Comparison of ENCODE assay signal across 11 mouse cellular contexts in the genomic region with DNA sequence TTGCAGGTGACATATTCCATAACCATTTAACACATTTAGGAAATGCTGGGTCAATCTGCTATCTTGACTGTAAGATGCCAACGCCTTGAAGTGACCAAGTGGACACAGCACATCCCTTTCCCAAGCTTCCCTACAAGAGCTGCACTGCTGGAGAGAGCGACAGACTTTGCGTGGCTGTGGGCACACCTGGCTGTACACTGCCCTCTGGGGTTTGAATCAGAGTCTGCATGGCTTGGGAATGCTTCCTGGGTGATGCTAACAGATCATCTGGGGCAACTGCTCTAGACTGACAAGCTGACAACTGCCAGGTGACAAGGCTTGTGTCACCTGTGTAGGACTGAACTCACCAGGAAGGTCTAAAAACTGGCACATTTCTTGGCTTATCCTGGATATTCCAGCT.
DNase-seq lines count a peak whose midpoint lies in the region; ATAC-seq and TF ChIP-seq lines count a peak whose summit lies in the region.
"Had no signal": no experiment of that assay in that cellular context is flagged by ENCODE, and none has a peak within 500 bp of the region (broad histone marks: within the 10 kb centered on the region; RNA-seq: fewer than 3 reads in every experiment).

No protein-coding gene starts in this region.

- no peaks in the 10 kb centered on the region for H3K79me2 ChIP-seq in heart, adult 2 months (replicated peaks; ENCODE audit: control insufficient read depth, insufficient read depth, low read length)

- no peak overlapping the region for H3K27ac ChIP-seq in heart, adult 2 months
- no peak overlapping the region for H3K27ac ChIP-seq in heart, embryonic 11.5 days (ENCODE audit: low read depth, low read length)
- H3K27ac ChIP-seq in liver, postnatal 0 days (ENCODE audit: low read depth), result no peak overlapping the region
- no peak overlapping the region for H3K27ac ChIP-seq in ES-Bruce4 (ENCODE audit: insufficient read depth, low read length)
- H3K27ac ChIP-seq: embryonic facial prominence, embryonic 15.5 days; hindbrain, embryonic 12.5 days had no signal

- no peaks in the 10 kb centered on the region for H3K4me1 ChIP-seq in heart, adult 2 months (ENCODE audit: control insufficient read depth, insufficient read depth, low read length)
- H3K4me1 ChIP-seq in heart, embryonic 11.5 days (ENCODE audit: control insufficient read depth, insufficient read depth, low read length), result no peaks in the 10 kb centered on the region
- H3K4me1 ChIP-seq in liver, postnatal 0 days (ENCODE audit: insufficient read depth), result no peaks in the 10 kb centered on the region
- H3K4me1 ChIP-seq in ES-Bruce4 (ENCODE audit: control insufficient read depth, insufficient read depth, low read length), result no peaks in the 10 kb centered on the region
- H3K4me1 ChIP-seq: hindbrain, embryonic 12.5 days had no signal

- H3K9ac ChIP-seq in heart, adult 2 months (ENCODE audit: low read depth, low read length), result no peak overlapping the region
- H3K9ac ChIP-seq in heart, embryonic 11.5 days (ENCODE audit: low read depth, low read length), result no peak overlapping the region
- H3K9ac ChIP-seq in liver, postnatal 0 days (replicated peaks), result no peak overlapping the region
- H3K9ac ChIP-seq in ES-Bruce4 (ENCODE audit: low read depth, poor library complexity, severe bottlenecking), result no peak overlapping the region
- H3K9ac ChIP-seq: embryonic facial prominence, embryonic 15.5 days; hindbrain, embryonic 12.5 days had no signal

- no peaks in the 10 kb centered on the region for H3K9me3 ChIP-seq in heart, embryonic 11.5 days (replicated peaks; ENCODE audit: control insufficient read depth, low read length)
- no peaks in the 10 kb centered on the region for H3K9me3 ChIP-seq in liver, postnatal 0 days (ENCODE audit: low read length)
- H3K9me3 ChIP-seq in ES-Bruce4 (replicated peaks; ENCODE audit: control insufficient read depth, insufficient read depth, low read length, poor library complexity, severe bottlenecking), result no peaks in the 10 kb centered on the region
- H3K9me3 ChIP-seq: embryonic facial prominence, embryonic 15.5 days; hindbrain, embryonic 12.5 days had no signal

- H3K4me2 ChIP-seq in heart, embryonic 11.5 days, result no peak overlapping the region
- H3K4me2 ChIP-seq in liver, postnatal 0 days (ENCODE audit: low read depth, low read length), result no peak overlapping the region
- H3K4me2 ChIP-seq: embryonic facial prominence, embryonic 15.5 days; hindbrain, embryonic 12.5 days had no signal

- H3K27me3 ChIP-seq in heart, adult 2 months (ENCODE audit: control insufficient read depth, insufficient read depth, low read length), result no peaks in the 10 kb centered on the region
- H3K27me3 ChIP-seq in heart, embryonic 11.5 days (ENCODE audit: control insufficient read depth, insufficient read depth, low read length), result no peaks in the 10 kb centered on the region
- H3K27me3 ChIP-seq in liver, postnatal 0 days (ENCODE audit: insufficient read depth, low read length), result no peaks in the 10 kb centered on the region
- H3K27me3 ChIP-seq in ES-Bruce4 (ENCODE audit: control insufficient read depth, insufficient read depth, low read length, poor library complexity, severe bottlenecking), result no peaks in the 10 kb centered on the region
- H3K27me3 ChIP-seq: embryonic facial prominence, embryonic 15.5 days; hindbrain, embryonic 12.5 days had no signal

- no peak overlapping the region for H3K4me3 ChIP-seq in heart, adult 2 months
- no peak overlapping the region for H3K4me3 ChIP-seq in heart, embryonic 11.5 days (ENCODE audit: low read depth, low read length)
- H3K4me3 ChIP-seq in liver, postnatal 0 days (ENCODE audit: low read depth, low read length), result no peak overlapping the region
- H3K4me3 ChIP-seq in ES-Bruce4 (ENCODE audit: low read depth, low read length), result no peak overlapping the region
- H3K4me3 ChIP-seq: embryonic facial prominence, embryonic 15.5 days; hindbrain, embryonic 12.5 days had no signal

- DNase-seq in heart, adult 2 months, result no peak
- DNase-seq in liver, postnatal 0 days, result no peak
- no peak for DNase-seq in liver
- peak; percentile 36 for DNase-seq in kidney, postnatal 10 days
- no peak for DNase-seq in ovary, postnatal 14 days (ENCODE audit: low spot score)
- DNase-seq: cerebellum, postnatal 25 days had no signal

- no peak for TF ChIP-seq EP300 in heart, adult 2 months (IDR thresholded peaks at IDR 0.05; ENCODE audit: insufficient read depth, low read depth, low read length)
- TF ChIP-seq EP300 in liver, postnatal 0 days (IDR thresholded peaks at IDR 0.05; ENCODE audit: low read depth), result no peak
- no peak for TF ChIP-seq EP300 in ES-Bruce4 (IDR thresholded peaks at IDR 0.05; ENCODE audit: insufficient read depth, low read depth, low read length)

- H3K36me3 ChIP-seq in heart, adult 2 months (ENCODE audit: control insufficient read depth, insufficient read depth, low read length), result no peaks in the 10 kb centered on the region
- H3K36me3 ChIP-seq in heart, embryonic 11.5 days (ENCODE audit: control insufficient read depth, insufficient read depth, low read length), result no peaks in the 10 kb centered on the region; the same call in 1 of the 2 replicates
- H3K36me3 ChIP-seq in liver, postnatal 0 days (replicated peaks; ENCODE audit: insufficient read depth, low read length), result no peaks in the 10 kb centered on the region
- H3K36me3 ChIP-seq in ES-Bruce4 (ENCODE audit: control insufficient read depth, insufficient read depth, low read length, poor library complexity, severe bottlenecking), result no peaks in the 10 kb centered on the region

- no peak for ATAC-seq in heart, embryonic 11.5 days (replicated peaks; ENCODE audit: insufficient number of reproducible peaks, low FRiP score, low TSS enrichment)
- no peak for ATAC-seq in liver, postnatal 0 days
- no peak for ATAC-seq in CD4-positive, CD25-positive, alpha-beta regulatory T cell, adult 4 months

- intact Hi-C loops in heart, adult 2 months (cut with DNase I), result loop anchor here (5.0 kb wide), 1 partner anchor 57 kb away; no protein-coding TSS in a partner anchor

- peak; percentile 38 for TF ChIP-seq CTCF in heart, adult 2 months (IDR thresholded peaks at IDR 0.05)
- TF ChIP-seq CTCF in liver, postnatal 0 days (IDR thresholded peaks at IDR 0.05; ENCODE audit: low read depth), result peak; percentile 54
- peak; percentile 42 for TF ChIP-seq CTCF in ES-Bruce4 (IDR thresholded peaks at IDR 0.05; ENCODE audit: low read depth, low read length)

- WGBS in heart, adult 2 months, result 75% methylated on average over 3 of the region's 3 CpGs
- 69% methylated on average over 3 of the region's 3 CpGs for WGBS in heart, embryonic 11.5 days (ENCODE audit: insufficient replicate concordance)
- WGBS in liver, postnatal 0 days (ENCODE audit: insufficient replicate concordance), result 59% methylated on average over 3 of the region's 3 CpGs

- no peak for TF ChIP-seq POLR2A in heart, adult 2 months (IDR thresholded peaks at IDR 0.05; ENCODE audit: insufficient read depth, low read depth, low read length)
- TF ChIP-seq POLR2A in ES-Bruce4 (IDR thresholded peaks at IDR 0.05; ENCODE audit: insufficient read depth, low read length), result no peak
